8 mouse cellular contexts compared by ENCODE assay signal in genomic region chr8:117403705-117404476, GRCm38 (mm10).
DNase-seq lines count a peak whose midpoint lies in the region; ATAC-seq and TF ChIP-seq lines count a peak whose summit lies in the region.

No protein-coding gene starts in this region.

- H3K4me3 ChIP-seq in kidney, adult 2 months (ENCODE audit: insufficient read depth, low read depth, low read length) = no peak overlapping the region
- H3K4me3 ChIP-seq in embryonic facial prominence, embryonic 13.5 days = no peak overlapping the region
- H3K4me3 ChIP-seq in intestine, embryonic 16.5 days (ENCODE audit: low read length) = peak overlapping the region; percentile 13; the same call in 1 of the 2 replicates
- H3K4me3 ChIP-seq in neural tube, embryonic 14.5 days (ENCODE audit: low read depth, low read length) = no peak overlapping the region

- H3K4me2 ChIP-seq in embryonic facial prominence, embryonic 13.5 days = peak overlapping the region; percentile 38
- H3K4me2 ChIP-seq in intestine, embryonic 16.5 days (ENCODE audit: low read depth, low read length) = peak overlapping the region; percentile 34
- peak overlapping the region; percentile 16; the same call in 1 of the 2 replicates for H3K4me2 ChIP-seq in neural tube, embryonic 14.5 days (ENCODE audit: low read depth, low read length)

- 0 out of 2 replicates have a peak overlapping the region, but pooled peaks have one; percentile 2 for H3K9ac ChIP-seq in embryonic facial prominence, embryonic 13.5 days
- peak overlapping the region; percentile 48 for H3K9ac ChIP-seq in intestine, embryonic 16.5 days (ENCODE audit: low read depth, low read length)
- no peak overlapping the region for H3K9ac ChIP-seq in neural tube, embryonic 14.5 days (replicated peaks; ENCODE audit: low read depth, low read length)

- no peak for TF ChIP-seq POLR2A in kidney, adult 2 months (IDR thresholded peaks at IDR 0.05; ENCODE audit: low read depth, low read length)

- no peaks in the 10 kb centered on the region for H3K9me3 ChIP-seq in embryonic facial prominence, embryonic 13.5 days
- H3K9me3 ChIP-seq in intestine, embryonic 16.5 days (ENCODE audit: control insufficient read depth, low read length) = no peaks in the 10 kb centered on the region
- no peaks in the 10 kb centered on the region for H3K9me3 ChIP-seq in neural tube, embryonic 14.5 days (ENCODE audit: control insufficient read depth, low read length)

- no peaks in the 10 kb centered on the region for H3K27me3 ChIP-seq in kidney, adult 2 months (replicated peaks; ENCODE audit: control insufficient read depth, insufficient read depth, low read length)
- H3K27me3 ChIP-seq in embryonic facial prominence, embryonic 13.5 days = no peaks in the 10 kb centered on the region
- H3K27me3 ChIP-seq in intestine, embryonic 16.5 days (replicated peaks; ENCODE audit: control insufficient read depth, insufficient read depth, low read length) = no peaks in the 10 kb centered on the region
- H3K27me3 ChIP-seq in neural tube, embryonic 14.5 days (ENCODE audit: control insufficient read depth, insufficient read depth, low read length) = no peaks in the 10 kb centered on the region

- no peaks in the 10 kb centered on the region for H3K36me3 ChIP-seq in kidney, adult 2 months (ENCODE audit: control insufficient read depth, insufficient read depth, low read length)
- H3K36me3 ChIP-seq in embryonic facial prominence, embryonic 13.5 days = no peaks in the 10 kb centered on the region
- no peaks in the 10 kb centered on the region for H3K36me3 ChIP-seq in intestine, embryonic 16.5 days (ENCODE audit: control insufficient read depth, insufficient read depth, low read length)
- H3K36me3 ChIP-seq in neural tube, embryonic 14.5 days (ENCODE audit: control insufficient read depth, insufficient read depth, low read length) = no peaks in the 10 kb centered on the region

- H3K4me1 ChIP-seq in kidney, adult 2 months (ENCODE audit: control insufficient read depth, insufficient read depth, low read length) = no peaks in the 10 kb centered on the region; the same call in 1 of the 2 replicates
- H3K4me1 ChIP-seq in embryonic facial prominence, embryonic 13.5 days = peaks cover 39% of the 10 kb centered on the region
- H3K4me1 ChIP-seq in intestine, embryonic 16.5 days (ENCODE audit: control insufficient read depth, insufficient read depth, low read length) = peaks cover 35% of the 10 kb centered on the region
- peaks cover 31% of the 10 kb centered on the region for H3K4me1 ChIP-seq in neural tube, embryonic 14.5 days (ENCODE audit: control insufficient read depth, insufficient read depth, low read length)

- ATAC-seq in embryonic facial prominence, embryonic 13.5 days (ENCODE audit: insufficient number of reproducible peaks, insufficient read depth, low FRiP score, low TSS enrichment, low read depth) = no peak; the same call in 1 of the 2 replicates
- ATAC-seq in intestine, embryonic 16.5 days = peak; percentile 66
- peak; percentile 50; the same call in 1 of the 2 replicates for ATAC-seq in neural tube, embryonic 14.5 days (ENCODE audit: low read depth)
- ATAC-seq in granulocyte monocyte progenitor cell, adult 5-6 weeks (replicated peaks; ENCODE audit: poor library complexity, severe bottlenecking) = no peak

- TF ChIP-seq CTCF in kidney, adult 2 months (conservative IDR thresholded peaks at IDR 0.05; ENCODE audit: insufficient read depth, insufficient read length, low read depth, low read length) = no peak

- WGBS in kidney, adult 2 months = 38% methylated on average over 14 of the region's 14 CpGs
- WGBS in embryonic facial prominence, embryonic 13.5 days = 27% methylated on average over 14 of the region's 14 CpGs
- 20% methylated on average over 14 of the region's 14 CpGs for WGBS in intestine, embryonic 16.5 days
- WGBS in neural tube, embryonic 14.5 days = 25% methylated on average over 14 of the region's 14 CpGs

- peak; percentile 59 for DNase-seq in kidney, adult 2 months
- no peak for DNase-seq in kidney, postnatal 10 days
- no peak for DNase-seq in ovary, adult 18-20 months (ENCODE audit: low spot score)
- no peak for DNase-seq in urinary bladder, adult 18-20 months (ENCODE audit: low spot score in 2 of 2)

- H3K27ac ChIP-seq in kidney, adult 2 months (ENCODE audit: insufficient read depth, low read depth, low read length) = no peak overlapping the region
- peak overlapping the region; percentile 48; the same call in 1 of the 2 replicates for H3K27ac ChIP-seq in embryonic facial prominence, embryonic 13.5 days
- H3K27ac ChIP-seq in intestine, embryonic 16.5 days (ENCODE audit: low read length) = peak overlapping the region; percentile 73
- H3K27ac ChIP-seq in neural tube, embryonic 14.5 days (ENCODE audit: low read depth, low read length) = peak overlapping the region; percentile 48

Comparison
In these comparisons a context has a peak if more than half of its experiments do, and no peak if none do; other contexts are left out.
1. ATAC-seq: peak in intestine, embryonic 16.5 days (single experiment) and neural tube, embryonic 14.5 days (single experiment); none in embryonic facial prominence, embryonic 13.5 days (single experiment) and granulocyte monocyte progenitor cell, adult 5-6 weeks (single experiment).
2. Peak in every context shown above with its lines, with median percentiles within 50 percentile points of each other: H3K4me2 ChIP-seq.